Mouse (Mus musculus) limb, embryonic 15.5 days (tissue): ENCODE results near the gene Rhobtb1. TPM values are rescaled to one million over a fixed set of nuclear protein-coding genes. Genes with fewer than 3 reads are reported as not detected.

Experiments used
- ATAC-seq: fragments of 200-750 bp; cut with Nextera tagmentation; 2 replicates; pipeline ENCODE4 v1.8.0; 2017; ENCODE audit warnings: low read depth, moderate TSS enrichment; ENCODE audit not compliant: insufficient number of reproducible peaks, low FRiP score, low TSS enrichment
- H3K27ac ChIP-seq: fragments of 300-500 bp; sonication (generic); 2 replicates; pipeline ENCODE4 v1.5.1; 2015; ENCODE audit warnings: moderate library complexity, mild to moderate bottlenecking, inconsistent platforms
- H3K27me3 ChIP-seq: fragments of 300-500 bp; sonication (generic); 2 replicates; pipeline ENCODE4 v1.6.1; 2015; ENCODE audit warnings: inconsistent platforms
- H3K36me3 ChIP-seq: fragments of 300-500 bp; sonication (generic); 2 replicates; pipeline ENCODE4 v1.6.1; 2015; ENCODE audit warnings: inconsistent platforms
- H3K4me1 ChIP-seq: fragments of 300-500 bp; sonication (generic); 2 replicates; pipeline ENCODE4 v1.6.1; 2015; ENCODE audit warnings: inconsistent platforms
- H3K4me2 ChIP-seq: fragments of 300-500 bp; sonication (generic); 2 replicates; pipeline ENCODE4 v1.6.1; 2015; ENCODE audit warnings: mild to moderate bottlenecking, inconsistent platforms
- H3K4me3 ChIP-seq: fragments of 300-500 bp; sonication (generic); 2 replicates; pipeline ENCODE4 v1.5.1; 2015; ENCODE audit warnings: mild to moderate bottlenecking, inconsistent platforms
- H3K9ac ChIP-seq: fragments of 300-500 bp; sonication (generic); 2 replicates; pipeline ENCODE4 v1.6.1; 2015; ENCODE audit warnings: inconsistent platforms
- H3K9me3 ChIP-seq: fragments of 300-500 bp; sonication (generic); 2 replicates; pipeline ENCODE4 v1.6.1; 2016; ENCODE audit warnings: inconsistent platforms
- WGBS: fragments of 180-500 bp; shearing (Covaris S2); methylation state at CpG from one replicate; pipeline ENCODE4 v1.1.7; 2015; 5-methylcytosine and 5-hydroxymethylcytosine counted together
- polyA plus RNA-seq: library from polyadenylated mRNA; unstranded; fragments of >200 nt; fragmentation: Nextera tagmentation; extraction: Ambion mirVana; gene quantifications from 2 replicates; pipeline ENCODE4 v1.2.1, GENCODE M21; 2015

Gene Rhobtb1
- polyA plus RNA-seq, 1 experiment from 2014 or later: 27.0 TPM

DNA sequence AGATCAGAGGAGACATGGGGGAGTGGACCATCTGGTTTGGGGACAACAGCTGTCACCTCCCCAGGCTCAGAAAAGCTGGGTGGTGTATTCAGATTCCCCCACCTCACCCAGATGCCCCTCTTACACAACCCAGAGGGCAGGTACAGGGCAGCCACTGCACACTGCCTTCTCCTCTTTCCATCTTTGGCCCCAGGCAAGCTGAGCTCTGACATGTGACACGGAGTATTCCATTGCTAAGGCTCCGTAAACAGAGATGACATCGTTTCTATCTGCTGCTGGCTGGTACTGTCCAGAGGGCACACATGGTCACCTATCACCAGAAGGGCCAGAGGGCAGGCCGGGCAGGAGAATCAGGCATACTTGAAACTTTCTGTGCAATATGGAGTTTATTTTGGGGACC is 136.9 kb downstream of the Rhobtb1 start:
- no peaks in the 10 kb centered on the region for H3K4me1 ChIP-seq
- no peak overlapping the region for H3K27ac ChIP-seq
- H3K9ac ChIP-seq: no peak overlapping the region
- H3K4me3 ChIP-seq: no peak overlapping the region
- no peaks in the 10 kb centered on the region for H3K9me3 ChIP-seq
- 74% methylated on average over 4 of the region's 4 CpGs for WGBS
- no peak overlapping the region for H3K4me2 ChIP-seq
- no peak for ATAC-seq
- H3K36me3 ChIP-seq: peaks cover 58% of the 10 kb centered on the region
- no peaks in the 10 kb centered on the region for H3K27me3 ChIP-seq

DNA sequence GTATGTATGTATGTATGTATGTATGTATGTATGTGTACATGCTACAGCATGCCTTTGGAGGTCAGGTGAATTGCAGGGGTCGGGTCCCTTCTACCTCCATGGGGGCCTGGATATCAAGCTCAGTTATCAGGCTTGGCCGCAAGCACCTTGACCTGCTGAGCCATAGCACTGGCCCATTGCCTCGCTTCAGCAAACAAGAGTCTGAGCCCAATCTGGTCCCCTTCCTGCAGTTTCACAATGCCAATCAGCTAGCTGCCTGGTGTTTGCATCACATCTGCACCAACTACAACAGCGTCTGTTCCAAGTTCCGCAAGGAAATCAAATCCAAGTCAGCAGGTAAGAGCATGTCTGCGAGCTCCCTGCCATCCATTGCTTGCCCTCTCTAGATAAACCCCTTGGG is 137.5 kb downstream of the Rhobtb1 start:
- Histone ChIP-seq H3K9ac (no peak overlapping the region), H3K9me3 (no peaks in the 10 kb centered on the region), H3K36me3 (peaks cover 54% of the 10 kb centered on the region), H3K4me3 (no peak overlapping the region), H3K27me3 (no peaks in the 10 kb centered on the region), H3K4me1 (no peaks in the 10 kb centered on the region), H3K4me2 (no peak overlapping the region), H3K27ac (no peak overlapping the region)
- no peak for ATAC-seq
- 90% methylated on average over 6 of the region's 6 CpGs for WGBS

DNA sequence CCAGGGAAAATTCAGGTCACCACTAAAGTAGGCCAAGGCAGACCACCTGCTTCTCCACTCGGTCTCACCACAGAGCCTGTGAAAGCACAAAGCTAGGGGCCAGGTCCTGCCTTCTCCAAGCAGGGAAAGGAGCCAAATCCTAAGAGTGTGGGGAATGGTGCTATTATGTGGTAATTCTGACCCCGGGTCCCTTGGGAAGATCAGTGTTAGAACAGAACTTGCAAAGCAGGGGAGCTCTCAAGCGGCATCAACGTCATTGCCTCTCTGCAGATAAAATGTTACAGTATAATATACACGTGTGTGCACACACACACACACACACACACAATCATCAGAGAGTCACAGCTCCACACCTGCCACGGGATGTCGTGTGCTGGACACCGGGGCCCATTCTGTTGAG is 139.5 kb downstream of the Rhobtb1 start:
- peaks cover 43% of the 10 kb centered on the region for H3K36me3 ChIP-seq
- no peaks in the 10 kb centered on the region for H3K27me3 ChIP-seq
- no peak overlapping the region for H3K4me2 ChIP-seq
- no peak overlapping the region for H3K27ac ChIP-seq
- WGBS: 90% methylated on average over 8 of the region's 8 CpGs
- no peak overlapping the region for H3K9ac ChIP-seq
- no peak for ATAC-seq
- H3K9me3 ChIP-seq: no peaks in the 10 kb centered on the region
- no peak overlapping the region for H3K4me3 ChIP-seq
- H3K4me1 ChIP-seq: no peaks in the 10 kb centered on the region

DNA sequence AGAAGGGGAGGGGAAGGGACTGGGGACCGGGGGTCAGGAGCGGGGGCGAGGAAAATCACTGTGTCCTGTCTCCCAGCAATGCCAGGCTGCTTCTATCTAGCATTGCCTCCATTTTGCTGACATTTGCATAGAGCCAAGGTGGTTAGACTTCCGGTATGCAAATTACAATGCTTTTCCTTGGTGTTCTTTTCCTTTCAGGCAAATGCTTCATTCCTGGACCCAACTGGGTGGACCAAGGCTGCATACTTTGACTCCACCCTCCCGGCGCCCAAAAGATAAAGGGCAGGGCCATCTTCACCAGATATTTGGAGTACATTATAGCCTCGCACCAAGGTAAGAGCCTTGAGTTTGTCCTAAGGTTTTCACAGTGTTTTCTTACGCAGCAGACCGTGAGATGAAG is 144.7 kb downstream of the Rhobtb1 start:
- H3K27me3 ChIP-seq: no peaks in the 10 kb centered on the region
- ATAC-seq: no peak
- no peak overlapping the region for H3K4me2 ChIP-seq
- H3K36me3 ChIP-seq: no peaks in the 10 kb centered on the region
- no peaks in the 10 kb centered on the region for H3K4me1 ChIP-seq
- no peak overlapping the region for H3K4me3 ChIP-seq
- 82% methylated on average over 9 of the region's 9 CpGs for WGBS
- no peak overlapping the region for H3K9ac ChIP-seq
- H3K9me3 ChIP-seq: no peaks in the 10 kb centered on the region
- H3K27ac ChIP-seq: no peak overlapping the region

DNA sequence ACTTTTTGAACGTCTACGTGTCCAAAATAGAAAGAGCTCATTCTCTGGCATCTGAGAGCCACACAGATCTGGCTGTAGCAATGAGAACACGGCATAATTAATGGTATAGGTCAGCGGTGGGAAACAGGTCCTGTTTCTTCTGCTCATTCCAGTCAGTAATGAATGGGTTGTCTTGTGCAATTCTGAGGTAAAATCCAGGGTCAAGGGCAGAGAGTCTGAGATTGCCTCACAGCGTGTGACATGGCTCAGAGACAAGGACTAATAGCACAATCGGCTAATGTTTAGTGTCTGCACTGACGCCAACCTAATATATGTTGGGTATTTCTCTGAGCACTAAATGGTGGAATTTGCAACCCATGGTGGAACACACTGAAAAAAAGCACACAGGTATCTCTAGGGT is 148.8 kb downstream of the Rhobtb1 start:
- Histone ChIP-seq H3K4me1 (no peaks in the 10 kb centered on the region), H3K4me3 (no peak overlapping the region), H3K9ac (no peak overlapping the region), H3K4me2 (no peak overlapping the region), H3K27ac (no peak overlapping the region), H3K36me3 (no peaks in the 10 kb centered on the region), H3K27me3 (no peaks in the 10 kb centered on the region), H3K9me3 (no peaks in the 10 kb centered on the region)
- 83% methylated on average over 7 of the region's 7 CpGs for WGBS
- ATAC-seq: no peak

DNA sequence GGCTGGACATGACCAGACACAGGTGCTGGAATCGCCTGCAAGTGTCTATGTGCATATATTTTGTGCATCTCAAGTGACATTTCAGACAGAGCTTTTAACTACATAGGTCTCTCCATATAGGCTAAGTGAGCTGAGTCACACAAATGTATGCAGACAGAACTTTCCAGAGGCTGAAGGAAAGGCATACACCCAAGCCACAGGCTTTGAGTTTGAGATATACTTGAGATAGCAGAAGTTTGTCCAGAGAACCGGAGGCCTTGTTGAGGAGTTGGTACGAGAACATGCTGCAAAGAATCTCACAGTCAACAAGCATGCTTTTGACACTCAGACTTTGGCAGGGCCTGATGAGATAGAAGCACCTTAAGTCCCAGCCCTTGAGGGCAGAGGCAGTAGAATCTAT is 151.4 kb downstream of the Rhobtb1 start:
- no peaks in the 10 kb centered on the region for H3K36me3 ChIP-seq
- no peaks in the 10 kb centered on the region for H3K4me1 ChIP-seq
- 86% methylated on average over 3 of the region's 3 CpGs for WGBS
- no peaks in the 10 kb centered on the region for H3K9me3 ChIP-seq
- no peak overlapping the region for H3K27ac ChIP-seq
- no peak overlapping the region for H3K4me3 ChIP-seq
- no peaks in the 10 kb centered on the region for H3K27me3 ChIP-seq
- no peak overlapping the region for H3K9ac ChIP-seq
- ATAC-seq: no peak
- no peak overlapping the region for H3K4me2 ChIP-seq

DNA sequence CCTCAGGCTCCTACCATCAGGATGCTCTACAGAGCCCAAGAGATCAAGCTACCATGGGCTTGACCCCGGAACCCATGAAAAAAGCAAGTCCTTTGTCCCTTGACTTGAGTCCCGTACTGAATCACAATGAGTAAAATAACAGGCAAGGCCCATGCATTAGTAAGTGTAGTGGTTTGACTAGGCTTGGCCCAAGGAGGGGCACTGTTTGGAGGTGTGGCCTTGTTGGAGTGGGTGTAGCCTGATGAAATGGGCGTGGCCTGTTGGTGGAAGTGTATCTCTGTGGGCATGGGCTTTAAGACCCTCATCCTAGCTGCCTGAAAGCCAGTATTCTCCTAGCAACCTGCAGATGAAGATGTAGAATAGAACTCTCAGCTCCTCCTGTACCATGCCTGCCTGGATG is 153.6 kb downstream of the Rhobtb1 start:
- no peak overlapping the region for H3K4me3 ChIP-seq
- no peak overlapping the region for H3K4me2 ChIP-seq
- no peak overlapping the region for H3K27ac ChIP-seq
- H3K4me1 ChIP-seq: no peaks in the 10 kb centered on the region
- H3K9me3 ChIP-seq: no peaks in the 10 kb centered on the region
- no peaks in the 10 kb centered on the region for H3K36me3 ChIP-seq
- no peaks in the 10 kb centered on the region for H3K27me3 ChIP-seq
- ATAC-seq: no peak
- 87% methylated on average over 3 of the region's 3 CpGs for WGBS
- no peak overlapping the region for H3K9ac ChIP-seq

DNA sequence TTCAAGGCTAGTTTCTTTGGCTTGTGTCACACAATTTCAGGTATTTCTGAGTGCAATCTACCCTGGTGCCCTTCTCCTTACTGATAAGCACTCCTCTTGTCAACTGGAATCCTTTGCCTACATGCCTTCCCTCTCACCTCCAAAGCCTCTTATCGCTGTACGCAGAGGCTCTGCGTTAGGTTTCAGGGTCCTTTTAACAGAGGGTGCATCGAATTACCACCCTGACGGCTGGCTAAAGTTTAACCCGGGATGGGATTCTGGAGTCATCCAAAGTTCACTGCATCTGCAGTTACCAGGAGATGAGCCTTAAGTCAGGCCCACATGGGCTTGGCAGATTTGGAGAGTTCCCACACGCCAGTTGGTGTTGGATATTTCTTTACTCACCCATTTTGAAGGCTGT is 154.4 kb downstream of the Rhobtb1 start:
- no peak for ATAC-seq
- no peaks in the 10 kb centered on the region for H3K4me1 ChIP-seq
- no peak overlapping the region for H3K4me3 ChIP-seq
- H3K27ac ChIP-seq: no peak overlapping the region
- 48% methylated on average over 7 of the region's 7 CpGs for WGBS
- no peak overlapping the region for H3K4me2 ChIP-seq
- H3K9ac ChIP-seq: no peak overlapping the region
- no peaks in the 10 kb centered on the region for H3K36me3 ChIP-seq
- H3K27me3 ChIP-seq: no peaks in the 10 kb centered on the region
- H3K9me3 ChIP-seq: no peaks in the 10 kb centered on the region

DNA sequence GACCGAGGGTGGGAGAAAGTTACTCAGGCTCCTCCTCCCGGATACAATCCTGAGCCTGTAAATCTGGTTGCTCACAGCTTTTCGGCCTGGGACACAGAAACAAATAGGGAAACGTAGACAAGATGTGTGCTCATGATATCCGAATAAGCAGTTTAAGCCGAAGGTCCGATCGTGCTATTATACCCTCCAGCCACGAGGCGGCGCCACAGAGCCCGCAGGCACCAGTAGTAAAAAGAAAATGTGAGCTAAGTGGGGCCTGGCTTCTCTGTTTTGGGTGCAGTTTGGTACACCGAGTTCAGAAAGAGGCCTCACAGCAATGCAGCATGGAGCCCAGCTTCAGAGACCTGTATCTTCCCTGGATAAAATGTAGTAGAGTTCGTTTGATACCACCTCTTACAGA is 155.0 kb downstream of the Rhobtb1 start:
- Histone ChIP-seq H3K9ac (no peak overlapping the region), H3K4me3 (no peak overlapping the region), H3K27me3 (no peaks in the 10 kb centered on the region), H3K27ac (no peak overlapping the region), H3K4me2 (no peak overlapping the region), H3K36me3 (no peaks in the 10 kb centered on the region), H3K4me1 (no peaks in the 10 kb centered on the region), H3K9me3 (no peaks in the 10 kb centered on the region)
- WGBS: 53% methylated on average over 14 of the region's 14 CpGs
- ATAC-seq: no peak

DNA sequence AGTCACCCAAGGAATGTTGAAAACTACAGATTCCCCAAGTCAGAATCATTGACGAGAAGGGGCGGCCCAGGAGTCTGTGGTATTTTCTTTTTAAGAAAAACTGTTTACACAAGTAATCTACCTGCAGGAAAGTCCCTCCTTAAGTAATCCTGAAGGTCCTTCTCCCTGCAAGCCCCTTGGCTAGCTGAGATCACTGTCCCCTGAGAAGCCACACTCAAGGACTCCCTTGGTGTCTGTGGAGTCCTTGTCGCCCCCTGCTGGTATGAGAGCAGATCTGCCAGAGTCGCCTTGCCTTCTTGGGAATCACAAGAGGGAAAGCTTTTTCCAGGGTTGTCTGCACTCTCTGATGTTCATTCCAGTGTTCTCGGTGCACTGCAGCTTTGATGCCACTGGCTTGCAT is 155.8 kb downstream of the Rhobtb1 start:
- Histone ChIP-seq H3K4me2 (no peak overlapping the region), H3K4me1 (no peaks in the 10 kb centered on the region), H3K4me3 (no peak overlapping the region), H3K27ac (no peak overlapping the region), H3K36me3 (no peaks in the 10 kb centered on the region), H3K27me3 (no peaks in the 10 kb centered on the region), H3K9me3 (no peaks in the 10 kb centered on the region), H3K9ac (no peak overlapping the region)
- WGBS: 42% methylated on average over 5 of the region's 5 CpGs
- ATAC-seq: no peak

DNA sequence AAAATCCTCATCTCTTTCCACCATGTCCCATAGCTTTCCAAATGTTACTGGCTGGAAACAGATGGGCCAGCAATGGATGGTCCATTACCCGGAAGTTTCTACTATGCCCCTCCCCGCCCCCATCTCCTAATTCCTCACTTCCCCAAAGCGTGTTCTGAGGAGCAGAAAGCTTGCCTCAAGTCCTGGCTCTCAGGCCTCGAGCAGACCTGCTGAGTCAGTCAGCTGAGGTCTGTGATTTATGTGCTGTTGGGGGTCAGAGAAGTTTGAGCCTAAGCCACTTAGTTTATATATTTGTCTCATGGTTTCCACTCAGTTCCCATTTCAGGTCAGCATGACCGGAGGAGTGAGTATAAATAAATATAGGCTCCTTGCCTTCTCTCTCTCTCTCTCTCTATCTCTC is 157.9 kb downstream of the Rhobtb1 start:
- H3K4me2 ChIP-seq: no peak overlapping the region
- H3K27me3 ChIP-seq: no peaks in the 10 kb centered on the region
- H3K27ac ChIP-seq: no peak overlapping the region
- 52% methylated on average over 5 of the region's 5 CpGs for WGBS
- peaks cover 3% of the 10 kb centered on the region for H3K4me1 ChIP-seq
- no peak overlapping the region for H3K9ac ChIP-seq
- H3K4me3 ChIP-seq: no peak overlapping the region
- H3K9me3 ChIP-seq: no peaks in the 10 kb centered on the region
- ATAC-seq: no peak
- H3K36me3 ChIP-seq: no peaks in the 10 kb centered on the region

DNA sequence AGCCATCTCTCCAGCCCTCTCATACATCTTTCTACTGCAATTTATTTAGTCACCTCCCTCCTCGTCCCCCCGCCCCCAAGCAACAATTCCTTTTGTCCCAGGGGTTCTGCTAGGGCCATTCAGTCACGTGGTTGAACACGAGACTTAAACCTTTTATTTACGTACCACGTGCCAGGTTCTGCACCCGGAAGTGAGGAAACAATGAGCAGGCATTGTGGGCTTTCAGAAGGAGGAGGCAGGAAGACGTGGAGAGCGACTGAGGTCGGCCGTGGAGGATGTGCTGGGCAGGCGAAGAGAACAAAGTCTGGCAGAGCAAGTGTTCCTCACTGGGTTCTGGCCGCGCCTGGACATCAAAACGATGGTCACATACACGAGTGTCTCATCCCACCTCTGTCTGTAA is 160.6 kb downstream of the Rhobtb1 start:
- Histone ChIP-seq H3K27me3 (no peaks in the 10 kb centered on the region), H3K36me3 (no peaks in the 10 kb centered on the region), H3K9me3 (no peaks in the 10 kb centered on the region), H3K4me2 (no peak overlapping the region), H3K27ac (no peak overlapping the region), H3K4me1 (peaks cover 12% of the 10 kb centered on the region), H3K4me3 (no peak overlapping the region), H3K9ac (no peak overlapping the region)
- ATAC-seq: no peak
- 80% methylated on average over 16 of the region's 16 CpGs for WGBS

DNA sequence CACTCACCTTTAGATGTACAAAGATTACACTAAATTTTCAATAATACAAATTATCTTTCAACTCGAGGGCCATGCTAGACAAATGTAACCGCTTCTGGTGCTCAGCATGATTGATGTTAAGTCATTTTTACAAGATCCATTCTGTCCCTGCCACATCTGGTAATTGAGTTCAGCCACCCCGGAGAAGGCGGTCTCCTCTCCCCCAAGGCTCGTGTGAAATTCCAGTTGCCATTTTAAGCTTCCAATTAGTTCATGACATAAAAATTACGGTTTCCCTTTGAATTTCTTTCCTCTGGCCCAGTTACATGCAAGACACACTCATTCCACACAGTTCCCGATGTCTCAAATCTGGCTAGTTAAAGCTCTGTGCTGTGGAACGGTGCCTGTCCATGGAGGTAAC is 162.7 kb downstream of the Rhobtb1 start:
- H3K27ac ChIP-seq: peak overlapping the region; percentile 50
- H3K27me3 ChIP-seq: no peaks in the 10 kb centered on the region
- no peak for ATAC-seq
- no peaks in the 10 kb centered on the region for H3K36me3 ChIP-seq
- H3K4me2 ChIP-seq: no peak overlapping the region
- H3K9ac ChIP-seq: no peak overlapping the region
- H3K4me1 ChIP-seq: peaks cover 12% of the 10 kb centered on the region
- WGBS: 18% methylated on average over 8 of the region's 8 CpGs
- H3K9me3 ChIP-seq: no peaks in the 10 kb centered on the region
- no peak overlapping the region for H3K4me3 ChIP-seq
